Mouse (Mus musculus): ENCODE measurements around the gene Zyx.
A peak's percentile ranks its signal among the peaks of the same experiment; 100 is the strongest.

Gene Zyx

DNA sequence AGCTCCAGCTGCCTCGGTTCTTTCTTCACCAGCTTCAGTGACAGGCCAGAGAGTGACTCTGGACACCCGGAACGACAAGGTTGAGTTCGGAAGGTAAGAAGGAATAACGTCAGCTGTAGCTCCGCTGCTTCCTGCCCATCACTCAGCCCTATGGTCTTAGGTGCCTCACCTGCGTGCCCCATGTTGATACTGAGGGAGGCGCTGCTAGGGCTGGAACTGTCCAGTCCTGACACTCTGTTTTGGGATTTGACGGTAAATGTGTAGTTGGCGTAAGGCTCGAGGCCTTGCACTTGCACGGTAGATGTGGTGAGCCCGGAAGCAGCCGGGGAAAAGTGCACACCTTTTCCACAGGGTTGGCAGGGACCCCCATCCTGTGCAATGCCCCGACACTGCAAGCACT is 15.2 kb downstream of the Zyx start:
- DNase-seq (ENCODE audit: low read depth, low spot score), result no peak

DNA sequence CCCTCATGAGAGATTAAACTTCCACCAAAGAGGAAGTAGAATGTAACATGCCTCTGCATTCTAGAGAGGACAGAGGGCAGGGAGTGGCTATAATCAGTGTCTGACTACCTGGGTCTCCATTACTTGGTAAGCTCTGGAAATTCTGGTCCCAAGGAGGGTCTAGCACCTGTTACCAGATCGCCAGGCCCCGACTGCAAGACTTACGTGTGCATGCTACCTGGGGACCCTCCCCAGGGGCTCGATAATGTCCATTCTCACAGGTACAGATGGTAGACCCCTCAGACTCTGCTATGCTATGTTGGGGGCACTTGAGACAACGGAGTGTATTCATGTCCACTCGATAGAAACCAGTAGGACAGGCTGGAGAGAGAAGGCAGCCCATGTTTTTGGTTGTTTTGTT is 15.8 kb downstream of the Zyx start:
- no peak for DNase-seq (ENCODE audit: low read depth, low spot score)

DNA sequence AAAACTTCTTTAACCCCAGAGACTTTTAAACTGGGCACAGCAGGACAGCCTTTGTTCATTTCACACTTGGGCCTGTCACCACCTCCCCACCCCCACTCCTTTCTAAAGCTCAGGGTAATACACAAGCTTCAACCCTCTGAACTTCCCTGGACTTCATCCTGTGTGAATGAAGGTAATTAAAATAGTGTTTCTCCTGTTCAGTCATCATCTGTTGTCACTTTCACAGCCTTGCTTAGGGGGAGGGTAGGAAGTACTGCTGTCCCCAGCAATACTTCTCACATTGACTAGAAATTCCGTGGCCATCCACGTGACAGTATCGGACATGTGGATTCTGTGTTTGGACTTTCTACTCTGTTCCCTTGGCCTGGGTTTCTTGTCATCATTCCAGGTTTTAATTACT is 20.4 kb downstream of the Zyx start:
- no peak for DNase-seq (ENCODE audit: low read depth, low spot score)

DNA sequence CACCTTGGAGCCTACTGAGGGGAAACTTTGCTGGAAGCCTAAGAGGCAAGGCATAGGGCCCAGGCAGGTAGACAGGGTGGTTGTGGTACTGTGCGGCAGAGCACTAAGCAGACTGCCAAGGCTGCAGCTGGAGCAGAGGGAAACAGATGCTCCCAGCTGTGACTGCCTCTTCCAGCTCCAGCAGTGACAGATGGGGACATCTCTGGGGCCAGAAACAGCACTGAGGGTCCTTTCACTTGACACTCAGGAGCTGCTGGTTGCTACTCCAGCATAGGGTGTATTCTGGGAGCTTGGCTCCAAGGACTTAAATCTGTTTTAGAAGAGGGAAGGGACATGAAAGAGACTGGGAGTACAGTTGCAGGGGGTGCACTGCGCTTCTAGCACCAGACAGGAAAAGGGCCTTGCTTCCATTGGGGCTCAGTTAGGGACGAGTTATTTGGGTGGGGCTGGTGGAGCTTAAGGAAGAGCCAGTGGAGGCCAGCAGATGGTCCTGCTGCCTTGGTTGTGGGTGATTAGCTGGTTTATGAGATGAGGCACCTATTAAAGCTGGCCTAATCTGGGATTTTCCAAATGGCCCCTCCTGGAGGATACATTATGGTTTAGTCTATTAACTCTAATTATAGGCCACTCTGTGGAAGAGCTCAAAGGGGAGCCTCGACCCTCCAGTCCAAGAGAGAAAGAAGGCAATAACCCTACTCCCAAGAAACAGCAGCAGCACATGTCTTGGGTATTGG is 21.4 kb downstream of the Zyx start:
- no peak for DNase-seq (ENCODE audit: low read depth, low spot score)

DNA sequence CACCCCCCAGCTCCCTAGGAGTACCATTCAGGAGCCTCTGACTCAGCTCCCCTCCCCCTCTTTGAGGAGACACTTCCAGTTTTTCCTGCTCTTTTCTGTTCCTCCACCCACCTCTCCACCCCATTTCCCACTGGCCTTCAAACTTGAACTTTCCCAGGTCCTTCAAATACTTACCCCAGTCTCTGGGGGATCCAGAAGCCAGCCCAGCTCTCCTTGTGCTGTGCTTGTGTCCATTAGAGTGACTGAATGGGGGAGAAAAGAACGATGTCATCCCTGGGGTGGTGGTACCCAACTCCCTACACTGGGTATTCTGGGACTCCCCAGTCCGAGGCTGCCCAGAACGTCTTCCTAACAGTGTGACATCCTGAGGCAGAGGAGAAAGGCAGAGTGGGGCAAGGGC is 22.6 kb downstream of the Zyx start:
- DNase-seq (ENCODE audit: low read depth, low spot score), result no peak

DNA sequence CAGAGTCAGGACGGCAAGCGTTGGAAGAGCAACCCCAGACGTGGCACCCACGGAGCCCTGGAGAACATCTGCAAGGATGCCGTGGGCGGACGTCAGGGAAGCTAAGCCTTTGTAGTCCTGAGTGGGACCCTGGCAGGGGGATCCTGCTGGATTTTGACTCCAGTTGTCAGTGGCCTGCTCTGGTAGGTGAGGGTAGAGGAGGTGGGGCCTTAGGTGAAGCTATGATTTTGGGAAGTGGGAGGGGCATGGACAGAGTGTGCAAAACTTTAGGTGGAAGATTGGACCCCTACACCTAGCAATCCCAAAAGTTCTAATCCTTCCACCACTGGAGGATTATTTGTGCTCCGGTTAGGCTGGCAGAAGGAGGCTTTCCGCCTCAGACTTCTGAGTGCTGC is 23.0 kb downstream of the Zyx start:
- no peak for DNase-seq (ENCODE audit: low read depth, low spot score)

DNA sequence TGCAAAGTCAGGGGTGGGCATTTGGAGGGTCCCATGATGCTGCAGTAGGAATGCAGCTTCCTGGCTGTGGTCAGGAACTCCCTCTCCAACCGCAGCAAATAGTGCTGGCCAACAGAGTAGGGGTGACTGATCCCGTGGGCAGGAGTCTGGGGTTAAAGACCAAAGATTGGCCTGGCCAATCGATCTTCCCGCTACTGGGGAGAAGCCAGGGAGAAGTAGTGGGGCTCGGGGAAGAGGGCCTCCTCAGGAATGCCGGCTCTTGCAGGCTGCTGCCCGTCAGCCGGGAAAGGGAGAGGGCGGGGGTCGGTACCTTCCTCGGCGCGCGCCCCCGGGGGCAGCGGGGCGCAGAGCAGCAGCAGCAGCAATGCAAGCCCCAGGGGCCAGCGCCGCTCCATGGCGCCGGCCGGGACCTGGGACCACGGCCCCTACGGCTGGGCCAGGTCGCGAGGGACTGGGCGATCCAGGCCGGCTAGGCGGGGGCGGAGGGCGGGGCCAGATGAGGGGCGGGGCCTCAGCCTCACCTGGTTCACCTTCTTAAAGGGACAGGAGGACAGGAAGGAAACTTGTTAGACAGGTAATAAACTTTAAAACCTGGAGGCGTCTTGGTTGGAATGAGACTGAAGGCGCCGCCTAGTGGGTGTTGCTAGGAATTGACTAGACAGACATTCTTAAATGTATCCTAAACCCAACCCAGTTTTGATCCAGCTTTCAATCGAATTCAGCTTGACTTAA is 23.6 kb downstream of the Zyx start, which contains the start of gene Epha1:
Gene Epha1, minus strand, starts transcription at position 453 of the 732 bp plus-strand sequence.
- peak; percentile 36 for DNase-seq (ENCODE audit: low read depth, low spot score)

DNA sequence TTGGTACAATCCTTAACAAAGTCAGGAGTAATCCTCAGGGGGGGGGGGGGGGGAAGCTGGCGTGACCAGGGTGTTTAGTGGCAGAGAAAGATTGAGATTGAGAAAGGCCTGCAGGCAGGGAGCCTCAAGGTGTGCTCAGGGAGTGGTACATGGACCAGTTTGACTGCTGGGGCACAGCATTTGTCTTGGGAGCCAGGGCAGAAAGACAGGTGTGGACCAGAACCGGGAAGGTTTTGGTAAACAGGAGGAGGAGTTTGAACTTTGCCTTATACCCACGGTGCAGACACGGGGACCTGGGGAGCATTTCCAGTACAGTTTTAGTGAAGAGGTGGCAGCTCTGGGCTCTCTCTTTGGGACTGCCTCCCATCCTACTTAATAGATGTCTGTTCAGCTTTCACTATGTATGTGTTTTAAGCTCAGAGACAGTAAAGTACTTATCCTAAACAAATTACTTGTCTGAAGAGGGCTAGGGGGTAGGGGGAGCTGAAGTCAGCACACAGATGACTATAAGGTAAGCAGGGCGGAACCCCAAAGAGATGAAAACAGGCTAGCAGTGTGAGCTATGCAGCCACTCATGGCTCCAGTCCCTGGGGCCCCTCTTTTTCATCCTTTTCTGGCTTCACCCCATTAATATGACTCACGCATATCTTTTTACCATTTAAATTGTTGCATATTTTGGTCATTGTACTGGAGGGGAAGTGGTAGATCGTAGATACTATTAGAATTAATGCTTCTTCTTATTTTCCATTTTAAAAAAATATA is 24.4 kb downstream of the Zyx start:
- no peak for DNase-seq (ENCODE audit: low read depth, low spot score)

DNA sequence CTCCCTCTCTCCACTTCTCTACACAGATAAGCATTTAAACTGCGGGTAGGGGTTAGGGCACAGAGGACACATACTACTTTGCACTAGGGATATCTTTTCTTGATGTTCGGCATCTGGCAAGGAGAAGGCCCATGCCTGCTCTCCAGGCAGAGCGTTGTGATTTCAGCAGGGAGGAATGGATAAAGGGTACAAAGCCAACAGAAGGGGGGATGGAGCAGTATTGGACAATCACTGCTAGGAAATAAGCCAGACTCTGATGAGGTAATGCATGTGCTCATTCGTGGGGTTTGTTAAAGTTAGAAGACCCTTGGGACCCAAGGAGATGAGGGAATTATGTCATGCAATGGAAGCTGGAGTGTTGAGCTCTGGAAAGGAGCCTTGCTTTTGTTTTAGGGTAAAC is 25.3 kb downstream of the Zyx start:
- DNase-seq (ENCODE audit: low read depth, low spot score), result no peak

DNA sequence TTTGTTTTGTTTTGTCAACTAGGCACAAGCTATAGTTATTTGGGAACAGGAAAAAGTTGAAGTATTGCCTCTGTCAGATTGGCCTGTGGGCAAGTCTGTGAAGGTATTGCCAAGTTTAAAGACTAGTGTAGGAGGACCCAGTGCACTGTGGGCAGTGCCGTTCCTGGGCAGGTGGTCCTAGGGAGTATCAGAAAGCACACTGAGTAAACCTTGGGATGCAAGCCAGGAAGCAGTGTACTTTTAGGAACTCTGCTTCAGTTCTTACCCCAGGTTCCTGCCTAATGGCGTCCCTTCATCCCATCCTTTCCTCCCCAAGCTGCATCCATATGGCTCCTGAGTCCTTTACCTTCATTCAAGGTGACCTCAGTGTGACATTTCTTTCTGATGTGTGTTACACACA is 25.7 kb downstream of the Zyx start:
- DNase-seq (ENCODE audit: low read depth, low spot score), result no peak

DNA sequence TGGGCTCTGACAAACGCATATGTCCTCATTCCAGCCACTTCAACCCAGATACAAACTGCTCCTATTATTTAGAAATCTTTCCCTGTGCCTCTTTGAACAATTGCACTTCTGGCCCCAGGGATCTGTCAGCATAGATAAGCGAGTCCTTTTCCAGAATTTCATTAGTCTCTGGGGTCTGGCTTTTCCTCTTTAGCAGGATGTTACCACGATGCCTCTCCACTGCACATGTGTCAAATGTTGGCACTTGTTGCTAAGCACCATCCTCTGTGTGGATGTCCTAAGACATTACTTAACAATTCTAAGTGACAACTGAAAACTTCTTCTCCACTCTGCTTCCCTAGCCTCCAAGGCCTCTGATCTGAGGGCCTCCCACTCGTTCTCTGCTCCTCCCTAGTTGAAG is 26.6 kb downstream of the Zyx start:
- DNase-seq (ENCODE audit: low read depth, low spot score), result no peak

DNA sequence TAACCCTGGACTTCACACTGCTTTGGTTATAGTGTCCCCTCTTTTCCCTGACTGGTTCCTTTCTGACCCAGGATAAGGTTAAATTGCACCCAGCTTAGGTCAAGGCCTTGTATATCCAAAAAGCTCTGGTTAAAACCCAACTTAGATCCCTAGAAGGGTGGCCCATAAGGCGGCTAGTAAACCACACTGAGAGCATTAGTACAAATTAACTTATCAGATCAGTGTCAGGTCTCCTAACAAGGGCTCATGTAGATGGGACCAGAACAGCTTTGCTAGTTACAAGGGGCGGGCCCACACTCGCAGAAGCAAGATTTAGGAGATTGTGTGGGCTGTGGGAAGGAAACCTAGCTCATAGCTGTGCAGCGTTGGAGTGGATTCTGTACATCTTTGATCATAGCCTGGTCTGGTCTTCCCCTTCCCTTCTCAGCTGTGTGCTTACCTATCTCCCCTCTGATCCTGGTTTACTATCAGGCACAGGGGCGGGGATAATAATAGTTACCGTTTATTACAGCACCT is 27.1 kb downstream of the Zyx start:
- no peak for DNase-seq (ENCODE audit: low read depth, low spot score)

DNA sequence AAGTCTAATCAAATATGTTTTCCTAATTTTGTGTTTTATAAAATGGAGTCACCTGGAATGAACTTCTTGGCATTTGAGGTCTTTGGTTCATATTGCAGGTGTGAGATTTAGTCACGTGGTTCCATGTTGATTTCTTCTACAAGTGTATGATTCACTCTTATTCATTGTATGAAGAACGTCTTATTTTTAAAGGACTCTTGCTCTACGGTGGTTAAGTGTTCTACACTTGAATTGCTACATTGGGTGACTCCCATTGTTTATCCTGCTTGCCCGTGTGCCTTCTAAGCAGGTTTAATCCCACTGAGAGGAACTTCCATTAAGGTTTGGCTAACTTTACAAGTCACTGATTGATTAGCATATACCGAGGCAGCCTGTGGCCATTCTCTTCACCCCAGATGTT is 27.9 kb downstream of the Zyx start:
- DNase-seq (ENCODE audit: low read depth, low spot score), result no peak

DNA sequence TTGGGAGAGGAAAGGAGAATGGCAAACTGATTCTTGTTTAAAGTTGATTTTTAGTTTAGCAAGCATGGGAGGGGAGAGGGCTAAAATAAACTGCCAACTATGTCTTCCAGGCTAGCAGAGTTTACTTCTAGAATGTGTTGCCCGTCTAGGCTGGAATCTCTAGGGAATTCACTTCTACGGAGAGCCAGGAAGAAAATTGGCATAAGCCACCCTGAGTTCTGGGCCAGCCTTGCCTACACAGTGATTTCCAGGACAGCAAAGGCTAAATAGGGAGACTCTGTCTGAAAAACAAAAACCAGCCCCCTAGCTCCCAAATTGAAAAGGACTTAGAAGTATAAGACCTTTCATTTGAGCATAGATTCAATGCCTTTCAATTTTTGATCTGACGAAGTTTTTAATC is 30.1 kb downstream of the Zyx start:
- DNase-seq (ENCODE audit: low read depth, low spot score), result no peak

DNA sequence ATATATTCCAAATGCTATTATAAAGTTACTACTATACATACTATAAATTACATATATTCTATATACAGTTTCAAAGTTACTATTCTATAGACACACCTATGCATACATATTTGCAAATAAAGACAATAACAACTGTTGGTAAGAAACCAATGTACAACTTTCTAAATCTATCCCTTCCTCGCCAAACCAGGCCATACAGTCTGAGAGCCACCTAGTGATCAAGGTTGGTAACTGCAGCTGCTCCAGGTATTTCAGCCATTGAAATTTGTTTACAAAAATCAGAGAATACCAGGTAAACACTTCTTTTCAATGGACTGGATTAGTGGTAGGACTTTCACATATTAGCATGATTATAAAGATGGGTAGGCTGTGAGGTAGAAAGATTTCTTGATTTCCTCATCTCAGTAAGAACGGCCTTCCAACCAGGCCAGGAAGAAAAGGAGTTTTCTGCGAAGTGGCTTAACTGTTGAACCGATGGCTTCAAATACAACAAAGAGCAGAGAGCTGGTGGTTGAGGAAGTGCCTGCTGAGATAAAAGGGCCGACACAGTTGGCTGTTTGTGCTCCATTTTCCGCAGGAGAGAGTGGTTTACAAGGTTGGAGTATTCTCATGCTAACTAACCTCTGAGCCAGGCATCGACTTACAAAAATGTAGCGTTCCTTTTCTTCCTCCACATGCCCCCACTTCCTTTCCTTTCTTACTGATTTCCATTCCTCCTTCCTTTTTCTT is 31.1 kb downstream of the Zyx start:
- no peak for DNase-seq (ENCODE audit: low read depth, low spot score)

DNA sequence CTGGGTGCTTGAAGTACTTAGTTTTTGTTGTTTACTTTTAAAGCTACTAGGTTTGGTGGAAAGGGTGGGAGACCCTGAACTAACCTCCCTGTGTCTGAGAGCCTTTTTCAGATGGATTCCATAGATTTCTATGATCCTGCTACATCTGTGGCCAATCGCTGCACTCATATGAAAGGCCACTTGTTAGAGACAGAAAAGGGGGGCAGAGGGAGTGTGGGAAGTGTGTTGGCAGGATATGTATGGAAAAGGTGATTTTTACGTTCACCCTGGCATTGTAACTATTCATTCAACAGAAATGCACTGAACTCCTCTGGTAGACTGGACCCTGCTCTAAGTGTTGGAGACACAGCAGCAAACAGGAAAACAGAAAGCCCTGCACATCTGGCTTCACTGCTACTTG is 31.8 kb downstream of the Zyx start:
- no peak for DNase-seq (ENCODE audit: low read depth, low spot score)

DNA sequence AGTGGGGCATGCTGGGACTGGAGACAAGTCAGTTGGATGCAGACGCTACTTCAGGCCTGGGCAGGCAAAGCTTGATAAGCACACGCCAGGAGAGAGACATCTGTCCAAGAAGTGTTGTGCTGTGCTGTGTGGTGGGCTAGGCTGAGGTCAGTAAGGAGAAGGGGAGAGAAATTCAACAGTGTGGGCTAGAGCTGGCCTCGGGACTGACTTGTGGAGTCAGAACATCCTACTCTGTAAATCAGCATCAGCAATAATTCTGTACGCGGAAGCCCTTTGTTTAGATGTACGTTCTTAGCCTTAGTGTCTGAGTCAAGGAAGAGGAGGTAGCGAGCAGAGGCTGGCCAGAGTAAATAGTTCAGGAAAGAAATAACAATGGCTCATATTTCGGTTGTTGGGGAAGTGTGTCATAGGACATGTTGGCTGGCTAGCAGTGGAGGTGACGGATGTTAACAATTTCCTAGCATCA is 32.5 kb downstream of the Zyx start:
- DNase-seq (ENCODE audit: low read depth, low spot score), result no peak

DNA sequence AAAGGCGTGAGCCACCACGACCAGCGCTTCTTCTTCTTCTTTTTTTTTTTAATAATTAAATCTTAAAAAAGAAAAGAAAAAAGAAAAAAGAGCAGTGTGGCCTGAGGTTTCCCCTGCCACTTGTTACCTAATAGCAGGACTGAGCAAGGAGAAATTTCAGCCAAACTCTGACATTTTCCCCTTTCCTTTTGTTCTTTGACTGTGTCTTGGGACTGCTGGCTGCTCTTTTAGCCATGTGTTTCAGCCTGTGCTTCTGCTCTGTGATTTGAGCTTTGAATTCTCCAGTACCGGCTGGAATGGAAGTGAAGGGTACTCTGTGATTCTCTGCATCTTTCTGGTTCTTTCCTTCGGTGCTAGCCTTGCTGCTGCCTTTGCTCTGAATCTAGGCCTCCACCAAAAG is 33.9 kb downstream of the Zyx start:
- no peak for DNase-seq (ENCODE audit: low read depth, low spot score)

DNA sequence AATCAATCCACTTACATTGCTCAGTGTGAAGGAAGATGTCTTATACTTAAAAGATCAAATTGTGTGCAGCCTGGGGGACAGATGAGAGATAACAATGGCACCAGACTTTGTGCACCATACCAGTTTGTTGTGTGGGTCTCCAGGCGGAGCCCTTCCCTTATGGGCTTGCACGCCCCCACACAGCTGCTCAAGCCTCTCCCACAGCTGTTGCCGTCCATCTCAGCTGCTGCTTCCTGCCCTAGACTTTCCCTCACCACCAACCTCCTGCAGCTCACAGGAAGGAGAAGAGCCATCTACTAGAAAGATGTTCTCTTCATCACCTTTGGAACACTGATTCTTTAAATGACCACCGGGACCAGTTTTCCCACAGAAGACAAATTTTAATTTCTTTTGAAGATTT is 36.2 kb downstream of the Zyx start:
- DNase-seq (ENCODE audit: low read depth, low spot score), result no peak

DNA sequence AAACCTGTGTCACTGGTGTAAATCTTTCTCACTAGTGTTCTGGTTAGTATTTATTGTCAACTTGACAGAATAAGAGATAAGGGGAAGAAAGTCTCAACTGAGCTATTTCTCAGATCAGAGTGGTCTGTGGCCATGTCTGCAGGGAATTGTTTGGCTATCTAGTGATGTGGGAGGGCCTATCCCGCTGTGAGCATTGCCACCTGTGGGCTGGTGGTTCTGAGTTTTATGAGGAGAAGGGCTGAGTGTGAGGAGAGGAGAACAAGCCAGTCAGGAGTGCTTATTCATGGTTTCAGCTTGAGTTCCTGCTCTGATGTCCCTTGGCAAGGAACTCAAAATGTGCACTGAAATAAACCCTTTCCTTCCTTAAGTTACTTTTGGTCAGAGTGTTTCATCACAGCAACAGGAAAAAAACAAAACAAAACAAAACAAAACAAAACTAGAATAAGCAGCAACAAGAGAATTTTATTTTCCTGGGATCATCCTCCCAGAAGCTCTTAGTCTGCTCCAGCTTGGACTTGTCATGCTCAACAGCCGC is 42.4 kb downstream of the Zyx start:
- DNase-seq (ENCODE audit: low read depth, low spot score), result no peak
